In genomic region chrX:6400398-6401020, GRCm38 (mm10) we compare ENCODE assay signal across 8 mouse cellular contexts. TPM values are rescaled to one million over a fixed set of nuclear protein-coding genes. Genes with fewer than 3 reads are reported as not detected.
DNase-seq lines count a peak whose midpoint lies in the region; ATAC-seq and TF ChIP-seq lines count a peak whose summit lies in the region.

No protein-coding gene starts in this region.

- peak overlapping the region; percentile 50 for H3K4me3 ChIP-seq in left cerebral cortex, adult 2 months
- peak overlapping the region; percentile 67 for H3K4me3 ChIP-seq in forebrain, embryonic 15.5 days
- peak overlapping the region; percentile 63 for H3K4me3 ChIP-seq in hindbrain, embryonic 14.5 days (replicated peaks; ENCODE audit: low read length)
- peak overlapping the region; percentile 36 to 45 for H3K4me3 ChIP-seq in liver, embryonic 14.5 days (ENCODE audit: insufficient read depth in 1 of 2, low read depth in 2 of 2, low read length in 2 of 2)

- no peaks in the 10 kb centered on the region; the same call in 1 of the 2 replicates for H3K4me1 ChIP-seq in forebrain, embryonic 15.5 days
- 0 out of 2 replicates have a peak, but pooled peaks cover 6% of the 10 kb centered on the region for H3K4me1 ChIP-seq in hindbrain, embryonic 14.5 days (replicated peaks; ENCODE audit: control insufficient read depth, insufficient read depth, low read length)
- H3K4me1 ChIP-seq in liver, embryonic 14.5 days (replicated peaks; ENCODE audit: control insufficient read depth in 2 of 2, insufficient read depth in 2 of 2, low read length in 1 of 2), result peaks cover 0 to 2% of the 10 kb centered on the region in 2 experiments; a peak in 2 of 4 replicates

- no peaks in the 10 kb centered on the region for H3K27me3 ChIP-seq in forebrain, embryonic 15.5 days
- H3K27me3 ChIP-seq in hindbrain, embryonic 14.5 days (ENCODE audit: control insufficient read depth, insufficient read depth, low read length), result no peaks in the 10 kb centered on the region
- H3K27me3 ChIP-seq in liver, embryonic 14.5 days (ENCODE audit: control insufficient read depth, insufficient read depth, low read length), result peaks cover 7% of the 10 kb centered on the region

- peak; percentile 6 to 18 for DNase-seq in left cerebral cortex, adult 2 months (ENCODE audit: extremely low spot score in 1 of 2, low spot score in 2 of 2)
- no peak for DNase-seq in left cerebral cortex, adult 8-10 months (ENCODE audit: low spot score in 2 of 2)
- DNase-seq in brain, embryonic 14.5 days (ENCODE audit: low read depth), result peak; percentile 51
- DNase-seq in hindbrain, embryonic 14.5 days (ENCODE audit: low spot score), result no peak
- no peak for DNase-seq in liver, embryonic 14.5 days (ENCODE audit: low read depth in 3 of 3, low spot score in 3 of 3)
- peak; percentile 44 for DNase-seq in retina, postnatal 1 day
- no peak for DNase-seq in left cerebral cortex, adult 9 months (ENCODE audit: low spot score in 2 of 2)

- TF ChIP-seq CTCF in left cerebral cortex, adult 2 months (IDR thresholded peaks at IDR 0.05), result no peak
- no peak for TF ChIP-seq CTCF in brain, embryonic 14.5 days (IDR thresholded peaks at IDR 0.05; ENCODE audit: borderline replicate concordance, extremely low read depth, insufficient read depth, insufficient read length)
- no peak for TF ChIP-seq CTCF in liver, embryonic 14.5 days (IDR thresholded peaks at IDR 0.05; ENCODE audit: low read depth)

- no peaks in the 10 kb centered on the region for H3K36me3 ChIP-seq in forebrain, embryonic 15.5 days
- H3K36me3 ChIP-seq in hindbrain, embryonic 14.5 days (replicated peaks; ENCODE audit: control insufficient read depth, insufficient read depth), result no peaks in the 10 kb centered on the region
- no peaks in the 10 kb centered on the region for H3K36me3 ChIP-seq in liver, embryonic 14.5 days (replicated peaks; ENCODE audit: control insufficient read depth, insufficient read depth, low read depth)

- ATAC-seq in forebrain, embryonic 15.5 days (replicated peaks), result peak; percentile 64
- ATAC-seq in hindbrain, embryonic 14.5 days (ENCODE audit: low FRiP score), result peak; percentile 38
- no peak for ATAC-seq in liver, embryonic 14.5 days (ENCODE audit: insufficient read depth)

- H3K27ac ChIP-seq in left cerebral cortex, adult 2 months, result no peak overlapping the region
- H3K27ac ChIP-seq in forebrain, embryonic 15.5 days (replicated peaks), result peak overlapping the region; percentile 75
- H3K27ac ChIP-seq in hindbrain, embryonic 14.5 days, result peak overlapping the region; percentile 77
- no peak overlapping the region for H3K27ac ChIP-seq in liver, embryonic 14.5 days

- WGBS in forebrain, embryonic 15.5 days, result 16% methylated on average over 33 of the region's 49 CpGs
- 9% methylated on average over 36 of the region's 49 CpGs for WGBS in hindbrain, embryonic 14.5 days
- 10% methylated on average over 32 of the region's 49 CpGs for WGBS in liver, embryonic 14.5 days (ENCODE audit: insufficient replicate concordance)

- TF ChIP-seq EP300 in liver, embryonic 14.5 days (IDR thresholded peaks at IDR 0.05; ENCODE audit: low read depth), result no peak

- no peaks in the 10 kb centered on the region for H3K9me3 ChIP-seq in forebrain, embryonic 15.5 days
- no peaks in the 10 kb centered on the region for H3K9me3 ChIP-seq in hindbrain, embryonic 14.5 days (ENCODE audit: control insufficient read depth, low read length)
- H3K9me3 ChIP-seq in liver, embryonic 14.5 days (ENCODE audit: control insufficient read depth, low read length), result no peaks in the 10 kb centered on the region

- TF ChIP-seq POLR2A in brain, embryonic 14.5 days (IDR thresholded peaks at IDR 0.05; ENCODE audit: borderline replicate concordance, extremely low read depth, insufficient read depth, insufficient read length, poor library complexity, severe bottlenecking), result no peak

- H3K9ac ChIP-seq in forebrain, embryonic 15.5 days (replicated peaks), result peak overlapping the region; percentile 55
- peak overlapping the region; percentile 58 for H3K9ac ChIP-seq in hindbrain, embryonic 14.5 days
- no peak overlapping the region for H3K9ac ChIP-seq in liver, embryonic 14.5 days (replicated peaks)

- intact Hi-C loops in left cerebral cortex, adult 2 months (cut with DNase I), result no loop called here

- peak overlapping the region; percentile 71 for H3K4me2 ChIP-seq in forebrain, embryonic 15.5 days (replicated peaks)
- peak overlapping the region; percentile 69 for H3K4me2 ChIP-seq in hindbrain, embryonic 14.5 days (replicated peaks)
- H3K4me2 ChIP-seq in liver, embryonic 14.5 days (ENCODE audit: low read depth), result peak overlapping the region; percentile 61

RNA-seq across cellular contexts. Expression of gene Shroom4, which starts 0.9 kb away (rescaled TPM):
- 1 to 10 TPM; 3.9 to 4.8 TPM for total RNA-seq in left cerebral cortex, adult 2 months (2021)
- 1 to 10 TPM; 3.2 to 5.6 (median 5.0) TPM for total RNA-seq in left cerebral cortex, adult 8-10 months (2022)
- 1.6 and 3.7 TPM in 2 replicates for polyA plus RNA-seq in brain, embryonic 14.5 days (2012; rRNA removed)
- 1.3 and 1.6 TPM in 2 replicates for polyA plus RNA-seq in forebrain, embryonic 15.5 days (2015; fragmentation: Nextera tagmentation; extraction: Ambion mirVana)
- polyA plus RNA-seq in hindbrain, embryonic 14.5 days (2014; fragmentation: Nextera tagmentation; extraction: Ambion mirVana), result 2.1 and 2.5 TPM in 2 replicates
- 0.23 and 0.27 TPM in 2 replicates for polyA plus RNA-seq in liver, embryonic 14.5 days (2012; rRNA removed)
- 0.40 and 0.50 TPM in 2 replicates for polyA plus RNA-seq in liver, embryonic 14.5 days (2014; fragmentation: Nextera tagmentation; extraction: Ambion mirVana)

Comparison
In these comparisons a context has a peak if more than half of its experiments do, and no peak if none do; other contexts are left out.
1. DNase-seq: peak in left cerebral cortex, adult 2 months (2 of 2), brain, embryonic 14.5 days (single experiment) and retina, postnatal 1 day (single experiment); none in left cerebral cortex, adult 8-10 months (0 of 2), hindbrain, embryonic 14.5 days (single experiment), liver, embryonic 14.5 days (0 of 3) and left cerebral cortex, adult 9 months (0 of 2).
2. H3K27ac ChIP-seq: peak in forebrain, embryonic 15.5 days (single experiment) and hindbrain, embryonic 14.5 days (single experiment); none in left cerebral cortex, adult 2 months (single experiment) and liver, embryonic 14.5 days (single experiment).
3. Peak in every context shown above with its lines, with median percentiles within 50 percentile points of each other: H3K4me3 ChIP-seq and H3K4me2 ChIP-seq.